Mouse (Mus musculus): ENCODE data around the gene Nr1i2. TPM values are rescaled to one million over a fixed set of nuclear protein-coding genes. Genes with fewer than 3 reads are reported as not detected.

The Nr1i2 gene
- total and polyA plus RNA-seq, 3 experiments, result not detected

GRCm38 (mm10) chr16:38321452-38321935, 26.9 kb upstream of the Nr1i2 start:
- Histone ChIP-seq H3K9me3 (replicated peaks; ENCODE audit: insufficient read depth, low read length) (no peaks in the 10 kb centered on the region), H3K36me3 (ENCODE audit: control insufficient read depth in 1 of 2, insufficient read depth in 2 of 2, low read length in 2 of 2) (no peaks in the 10 kb centered on the region), H3K4me1 (ENCODE audit: control insufficient read depth in 1 of 2, insufficient read depth in 2 of 2, low read length in 2 of 2) (no peaks in the 10 kb centered on the region), H3K4me3 (ENCODE audit: control insufficient read depth in 1 of 2, insufficient read depth in 1 of 2, low read depth in 2 of 2, low read length in 2 of 2) (no peak overlapping the region), H3K27me3 (ENCODE audit: control insufficient read depth in 1 of 2, insufficient read depth in 2 of 2, low read length in 2 of 2) (peaks cover 0 to 3% of the 10 kb centered on the region in 2 experiments; a peak in 2 of 4 replicates), H3K27ac (ENCODE audit: control insufficient read depth, low read depth, low read length) (no peak overlapping the region), H3K9ac (ENCODE audit: control insufficient read depth, low read depth, low read length, poor library complexity, severe bottlenecking) (no peak overlapping the region), H3K79me2 (ENCODE audit: control insufficient read depth, insufficient read depth, low read length, poor library complexity) (no peaks in the 10 kb centered on the region)
- DNase-seq (ENCODE audit: low read depth, low spot score), result peak; percentile 51
- TF ChIP-seq RAD21 (IDR thresholded peaks at IDR 0.05; ENCODE audit: low read depth, low read length) (peak; percentile 56), MYB (IDR thresholded peaks at IDR 0.05; ENCODE audit: low read depth, low read length) (no peak), NELFE (IDR thresholded peaks at IDR 0.05; ENCODE audit: low read depth, low read length) (no peak), SMC3 (IDR thresholded peaks at IDR 0.05; ENCODE audit: low read depth, low read length) (peak; percentile 79), CTCF (IDR thresholded peaks at IDR 0.05 in 2 of 3, conservative IDR thresholded peaks at IDR 0.05 in 1 of 3; ENCODE audit: control insufficient read depth in 1 of 3, insufficient read depth in 1 of 3, low read depth in 2 of 3, low read length in 3 of 3, poor library complexity in 1 of 3, severe bottlenecking in 1 of 3) (peak; percentile 49 to 72 (median 66))

- no peak for DNase-seq (ENCODE audit: low read depth, low spot score)
- Histone ChIP-seq H3K36me3 (ENCODE audit: control insufficient read depth in 1 of 2, insufficient read depth in 2 of 2, low read length in 2 of 2) (no peaks in the 10 kb centered on the region), H3K9ac (ENCODE audit: control insufficient read depth, low read depth, low read length, poor library complexity, severe bottlenecking) (no peak overlapping the region), H3K79me2 (ENCODE audit: control insufficient read depth, insufficient read depth, low read length, poor library complexity) (no peaks in the 10 kb centered on the region), H3K9me3 (replicated peaks; ENCODE audit: insufficient read depth, low read length) (no peaks in the 10 kb centered on the region), H3K27ac (ENCODE audit: control insufficient read depth, low read depth, low read length) (no peak overlapping the region), H3K4me3 (ENCODE audit: control insufficient read depth in 1 of 2, insufficient read depth in 1 of 2, low read depth in 2 of 2, low read length in 2 of 2) (no peak overlapping the region), H3K4me1 (ENCODE audit: control insufficient read depth in 1 of 2, insufficient read depth in 2 of 2, low read length in 2 of 2) (no peaks in the 10 kb centered on the region), H3K27me3 (ENCODE audit: control insufficient read depth in 1 of 2, insufficient read depth in 2 of 2, low read length in 2 of 2) (no peaks in the 10 kb centered on the region; a peak in 2 of 4 replicates)
- no peak for TF ChIP-seq TCF12 (IDR thresholded peaks at IDR 0.05; ENCODE audit: low read depth, low read length)
- 0 out of 2 replicates have a peak, but pooled peaks have one; percentile 7 for TF ChIP-seq ZNF384 (IDR thresholded peaks at IDR 0.05; ENCODE audit: low read depth, low read length)
- TF ChIP-seq SMC3 (IDR thresholded peaks at IDR 0.05; ENCODE audit: low read depth, low read length), result no peak
- no peak for TF ChIP-seq MAFK (IDR thresholded peaks at IDR 0.05; ENCODE audit: borderline replicate concordance, low read depth, low read length)
- TF ChIP-seq RAD21 (IDR thresholded peaks at IDR 0.05; ENCODE audit: low read depth, low read length), result no peak
- TF ChIP-seq ELF1 (IDR thresholded peaks at IDR 0.05; ENCODE audit: low read depth, low read length), result no peak
Observed at GRCm38 (mm10) chr16:38319087-38319486, 24.5 kb upstream of the Nr1i2 start.

- DNase-seq (ENCODE audit: low read depth, low spot score), result no peak
- Histone ChIP-seq H3K9ac (ENCODE audit: control insufficient read depth, low read depth, low read length, poor library complexity, severe bottlenecking) (no peak overlapping the region), H3K4me1 (ENCODE audit: control insufficient read depth in 1 of 2, insufficient read depth in 2 of 2, low read length in 2 of 2) (no peaks in the 10 kb centered on the region), H3K79me2 (ENCODE audit: control insufficient read depth, insufficient read depth, low read length, poor library complexity) (no peaks in the 10 kb centered on the region), H3K36me3 (ENCODE audit: control insufficient read depth in 1 of 2, insufficient read depth in 2 of 2, low read length in 2 of 2) (no peaks in the 10 kb centered on the region), H3K4me3 (ENCODE audit: control insufficient read depth in 1 of 2, insufficient read depth in 1 of 2, low read depth in 2 of 2, low read length in 2 of 2) (no peak overlapping the region), H3K9me3 (replicated peaks; ENCODE audit: insufficient read depth, low read length) (no peaks in the 10 kb centered on the region), H3K27me3 (ENCODE audit: control insufficient read depth in 1 of 2, insufficient read depth in 2 of 2, low read length in 2 of 2) (no peaks in the 10 kb centered on the region; a peak in 3 of 4 replicates), H3K27ac (ENCODE audit: control insufficient read depth, low read depth, low read length) (no peak overlapping the region)
- TF ChIP-seq RAD21 (IDR thresholded peaks at IDR 0.05; ENCODE audit: low read depth, low read length), result no peak
- no peak for TF ChIP-seq MEF2A (IDR thresholded peaks at IDR 0.05; ENCODE audit: extremely low read depth, insufficient replicate concordance, low read depth, low read length, poor library complexity, severe bottlenecking)
- no peak for TF ChIP-seq GATA1 (IDR thresholded peaks at IDR 0.05; ENCODE audit: low read depth, low read length)
- no peak for TF ChIP-seq TBP (IDR thresholded peaks at IDR 0.05; ENCODE audit: low read depth, low read length)
- no peak for TF ChIP-seq TCF12 (IDR thresholded peaks at IDR 0.05; ENCODE audit: low read depth, low read length)
- TF ChIP-seq USF1 (IDR thresholded peaks at IDR 0.05; ENCODE audit: low read depth, low read length), result no peak
- TF ChIP-seq CHD1 (IDR thresholded peaks at IDR 0.05; ENCODE audit: low read depth, low read length), result no peak
Observed at GRCm38 (mm10) chr16:38318492-38318891, 23.9 kb upstream of the Nr1i2 start.

Measured in MEL (cell line).